Mouse (Mus musculus) hindbrain, embryonic 11.5 days (tissue): ENCODE measurements around the gene Foxe3. TPM values are rescaled to one million over a fixed set of nuclear protein-coding genes. Genes with fewer than 3 reads are reported as not detected.

Experiments used
- ATAC-seq: fragments of 200-750 bp; cut with Nextera tagmentation; 2 replicates; pipeline ENCODE4 v1.8.0; 2017; ENCODE audit warnings: mild to moderate bottlenecking, moderate TSS enrichment, moderate library complexity; ENCODE audit not compliant: low FRiP score
- DNase-seq: peaks from one replicate; pipeline ENCODE4 v3.0.0-alpha.2; 2015; ENCODE audit warnings: low spot score
- H3K27ac ChIP-seq: fragments of 300-500 bp; sonication (generic); 2 replicates; pipeline ENCODE4 v1.5.1; 2014; ENCODE audit warnings: mild to moderate bottlenecking, low read depth, low read length
- H3K27me3 ChIP-seq: fragments of 300-500 bp; sonication (generic); 2 replicates; pipeline ENCODE4 v1.6.1; 2014; ENCODE audit warnings: mild to moderate bottlenecking, low read length, moderate library complexity, mixed read lengths; ENCODE audit not compliant: control insufficient read depth, insufficient read depth
- H3K36me3 ChIP-seq: fragments of 300-500 bp; sonication (generic); 2 replicates; pipeline ENCODE4 v1.6.1; 2014; ENCODE audit warnings: mild to moderate bottlenecking, low read length, moderate library complexity, mixed read lengths; ENCODE audit not compliant: control insufficient read depth, insufficient read depth
- H3K4me1 ChIP-seq: fragments of 300-500 bp; sonication (generic); replicated peaks from 2 replicates; pipeline ENCODE4 v1.6.1; 2014; ENCODE audit warnings: low read length, mixed read lengths; ENCODE audit not compliant: control insufficient read depth, insufficient read depth
- H3K4me2 ChIP-seq: fragments of 300-500 bp; sonication (generic); replicated peaks from 2 replicates; pipeline ENCODE4 v1.6.1; 2014; ENCODE audit warnings: mild to moderate bottlenecking, low read depth, low read length
- H3K4me3 ChIP-seq: fragments of 300-500 bp; sonication (generic); 2 replicates; pipeline ENCODE4 v1.5.1; 2014; ENCODE audit warnings: low read depth, low read length
- H3K9ac ChIP-seq: fragments of 300-500 bp; sonication (generic); 2 replicates; pipeline ENCODE4 v1.6.1; 2014; ENCODE audit warnings: low read depth, low read length
- H3K9me3 ChIP-seq: fragments of 300-500 bp; sonication (generic); 2 replicates; pipeline ENCODE4 v1.6.1; 2016; ENCODE audit warnings: low read length; ENCODE audit not compliant: control insufficient read depth
- WGBS: fragments of 180-500 bp; shearing (Covaris S2); extraction: QIAGEN DNeasy Blood & Tissue Kit; methylation state at CpG from one replicate; pipeline ENCODE4 v1.1.7; 2014; 5-methylcytosine and 5-hydroxymethylcytosine counted together
- polyA plus RNA-seq: library from polyadenylated mRNA; unstranded; fragments of >200 nt; fragmentation: Nextera tagmentation; extraction: Ambion mirVana; gene quantifications from 2 replicates; pipeline ENCODE4 v1.2.1, GENCODE M21; 2014

The Foxe3 gene
- polyA plus RNA-seq, 1 experiment from 2014 or later = not detected

GRCm38 (mm10) chr4:114902641-114903421 lies 23.0 kb downstream of the Foxe3 start:
- Histone ChIP-seq H3K27ac (no peak overlapping the region), H3K9ac (no peak overlapping the region), H3K36me3 (no peaks in the 10 kb centered on the region), H3K4me2 (peak overlapping the region; percentile 17; the same call in 1 of the 2 replicates), H3K4me3 (peak overlapping the region; percentile 14), H3K9me3 (no peaks in the 10 kb centered on the region), H3K27me3 (peaks cover 94% of the 10 kb centered on the region), H3K4me1 (no peaks in the 10 kb centered on the region; the same call in none of the 2 replicates)
- ATAC-seq (peak; percentile 28), DNase-seq (peak; percentile 73)
- under 1% methylated on average over 39 of the region's 39 CpGs for WGBS

- ATAC-seq = peak; percentile 45; the same call in 1 of the 2 replicates
- H3K27me3 ChIP-seq = peaks cover 92% of the 10 kb centered on the region
- H3K27ac ChIP-seq = no peak overlapping the region
These were observed 24.0 kb downstream of the Foxe3 start for GRCm38 (mm10) chr4:114901643-114902351.

GRCm38 (mm10) chr4:114900866-114901642 lies 24.8 kb downstream of the Foxe3 start:
- 1% methylated on average over 33 of the region's 33 CpGs for WGBS
- H3K27ac ChIP-seq = no peak overlapping the region
- no peak overlapping the region for H3K9ac ChIP-seq
- H3K4me3 ChIP-seq = no peak overlapping the region
- no peak overlapping the region for H3K4me2 ChIP-seq
- no peaks in the 10 kb centered on the region for H3K9me3 ChIP-seq
- H3K36me3 ChIP-seq = no peaks in the 10 kb centered on the region
- no peaks in the 10 kb centered on the region for H3K4me1 ChIP-seq
- peaks cover 87% of the 10 kb centered on the region for H3K27me3 ChIP-seq
- DNase-seq (peak; percentile 57), ATAC-seq (no peak)

More at GRCm38 (mm10) chr4:114901643-114902351, 24.0 kb downstream of the Foxe3 start:
- Histone ChIP-seq H3K4me1 (no peaks in the 10 kb centered on the region), H3K4me3 (peak overlapping the region; percentile 6), H3K36me3 (no peaks in the 10 kb centered on the region), H3K9ac (no peak overlapping the region), H3K9me3 (no peaks in the 10 kb centered on the region), H3K4me2 (peak overlapping the region; percentile 17)
- peak; percentile 72 for DNase-seq
- WGBS = under 1% methylated on average over 42 of the region's 42 CpGs

DNA sequence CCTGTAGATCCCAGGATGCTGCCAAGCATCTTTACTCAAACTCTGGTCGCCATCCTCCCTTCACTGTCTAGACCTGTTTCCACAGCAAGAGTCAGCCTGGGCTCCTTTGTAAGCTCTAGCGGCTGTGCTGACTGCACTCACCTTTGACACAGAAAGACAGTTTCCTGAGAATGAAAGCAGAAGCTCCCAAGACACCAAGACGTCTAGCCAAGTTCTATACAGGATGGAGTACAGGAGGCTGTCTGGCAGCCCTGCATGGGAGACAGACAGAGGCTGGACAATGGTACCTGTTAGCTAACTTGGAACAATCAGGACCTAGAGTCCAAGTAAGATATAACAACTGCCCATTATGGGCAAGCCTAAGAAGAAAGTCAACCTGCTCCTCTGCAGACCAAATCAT lies 25.9 kb downstream of the Foxe3 start:
- Histone ChIP-seq H3K9ac (no peak overlapping the region), H3K4me1 (no peaks in the 10 kb centered on the region), H3K27ac (no peak overlapping the region), H3K9me3 (no peaks in the 10 kb centered on the region), H3K4me2 (no peak overlapping the region), H3K36me3 (no peaks in the 10 kb centered on the region), H3K27me3 (peaks cover 75% of the 10 kb centered on the region), H3K4me3 (no peak overlapping the region)
- WGBS = 8% methylated on average over 3 of the region's 3 CpGs
- ATAC-seq (no peak), DNase-seq (peak; percentile 31)

- Histone ChIP-seq H3K4me1 (no peaks in the 10 kb centered on the region), H3K27ac (no peak overlapping the region), H3K27me3 (peaks cover 56% of the 10 kb centered on the region), H3K9ac (no peak overlapping the region), H3K4me3 (no peak overlapping the region), H3K36me3 (no peaks in the 10 kb centered on the region), H3K9me3 (no peaks in the 10 kb centered on the region), H3K4me2 (no peak overlapping the region)
- DNase-seq = peak; percentile 38
- ATAC-seq = no peak
- 24% methylated on average over 4 of the region's 4 CpGs for whole genome bisulfite sequencing
These were observed 28.0 kb downstream of the Foxe3 start for GRCm38 (mm10) chr4:114897853-114898252.

DNA sequence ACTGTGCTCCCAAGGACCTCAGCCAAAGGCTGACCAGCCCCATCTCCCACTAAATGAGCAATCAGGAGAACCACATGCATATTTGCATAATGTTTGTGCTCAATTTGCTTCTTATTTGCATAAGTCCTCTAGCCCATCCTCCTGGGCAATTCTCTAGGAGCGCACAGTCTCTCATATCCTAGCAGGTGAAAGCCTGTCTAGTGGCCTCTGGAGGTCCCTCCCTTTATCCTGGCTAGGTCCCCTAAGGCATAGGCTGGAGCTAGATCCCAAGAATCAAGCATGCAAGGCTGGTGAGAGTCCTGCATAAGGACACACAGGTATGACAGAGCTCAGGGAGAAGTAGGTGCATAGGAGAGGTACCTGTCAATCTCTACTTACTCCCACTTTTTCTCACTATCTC lies 43.6 kb downstream of the Foxe3 start:
- no peaks in the 10 kb centered on the region for H3K36me3 ChIP-seq
- no peaks in the 10 kb centered on the region for H3K9me3 ChIP-seq
- DNase-seq = no peak
- H3K27ac ChIP-seq = no peak overlapping the region
- ATAC-seq = no peak
- no peaks in the 10 kb centered on the region for H3K27me3 ChIP-seq
- H3K4me1 ChIP-seq = no peaks in the 10 kb centered on the region
- WGBS = 90% methylated on average over 1 of the region's 1 CpGs
- H3K4me3 ChIP-seq = no peak overlapping the region
- no peak overlapping the region for H3K4me2 ChIP-seq
- H3K9ac ChIP-seq = no peak overlapping the region

DNA sequence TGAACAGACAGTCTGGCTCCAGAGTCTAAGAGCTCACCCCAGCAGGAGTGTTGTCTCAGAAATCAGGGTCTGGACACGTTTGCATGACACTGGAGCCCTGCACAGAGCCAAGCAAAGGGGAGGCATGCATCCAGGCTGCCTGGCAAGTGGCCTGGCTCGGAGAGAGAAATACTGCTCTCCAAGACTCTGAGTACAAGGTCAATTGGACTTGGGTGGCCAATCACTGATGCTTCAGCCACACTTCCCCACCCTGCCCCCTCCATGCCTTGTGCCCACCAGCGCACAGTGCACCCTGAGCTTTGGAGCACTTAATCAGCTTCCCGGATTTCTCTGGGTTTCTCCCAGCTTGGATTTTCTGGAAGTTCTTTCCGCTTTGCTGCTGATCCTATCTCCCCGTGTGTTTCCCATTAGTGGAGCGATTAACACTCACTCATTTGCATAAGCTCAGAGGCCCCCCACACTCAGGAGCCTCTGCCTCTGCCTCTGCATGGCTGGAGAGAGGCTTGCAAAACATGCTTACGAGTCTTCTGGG lies 49.3 kb downstream of the Foxe3 start:
- Histone ChIP-seq H3K4me3 (no peak overlapping the region), H3K4me2 (no peak overlapping the region), H3K9me3 (no peaks in the 10 kb centered on the region), H3K27ac (no peak overlapping the region), H3K27me3 (no peaks in the 10 kb centered on the region), H3K9ac (no peak overlapping the region), H3K36me3 (no peaks in the 10 kb centered on the region), H3K4me1 (no peaks in the 10 kb centered on the region)
- WGBS = 39% methylated on average over 8 of the region's 8 CpGs
- no peak for DNase-seq
- no peak for ATAC-seq
